Mouse (Mus musculus) forebrain, embryonic 16.5 days (tissue): ENCODE measurements at regions not wholly inside any gene's neighbourhood (a gene's known extent, or its start where the extent isn't known, plus 50 kb on each side); places are given as distances from the start of the nearest gene placed in this dataset.

Source experiments
- ATAC-seq: fragments of 200-750 bp; cut with Nextera tagmentation; 2 replicates; pipeline ENCODE4 v1.8.0; 2017; ENCODE audit warnings: mild to moderate bottlenecking, moderate library complexity
- H3K27ac ChIP-seq: fragments of 300-500 bp; sonication (generic); 2 replicates; pipeline ENCODE4 v1.5.1; 2014; ENCODE audit warnings: low read length, control low read depth
- H3K27me3 ChIP-seq: fragments of 300-500 bp; sonication (generic); replicated peaks from 2 replicates; pipeline ENCODE4 v1.6.1; 2014; ENCODE audit warnings: low read length; ENCODE audit not compliant: control insufficient read depth, insufficient read depth
- H3K36me3 ChIP-seq: fragments of 300-500 bp; sonication (generic); 2 replicates; pipeline ENCODE4 v1.6.1; 2014; ENCODE audit not compliant: control insufficient read depth, insufficient read depth
- H3K4me1 ChIP-seq: fragments of 300-500 bp; sonication (generic); replicated peaks from 2 replicates; pipeline ENCODE4 v1.6.1; 2014; ENCODE audit warnings: low read length; ENCODE audit not compliant: control insufficient read depth, insufficient read depth
- H3K4me2 ChIP-seq: fragments of 300-500 bp; sonication (generic); 2 replicates; pipeline ENCODE4 v1.6.1; 2014; ENCODE audit warnings: mild to moderate bottlenecking, low read length, control low read depth
- H3K4me3 ChIP-seq: fragments of 300-500 bp; sonication (generic); replicated peaks from 2 replicates; pipeline ENCODE4 v1.5.1; 2014; ENCODE audit warnings: mild to moderate bottlenecking, low read length, control low read depth
- H3K9ac ChIP-seq: fragments of 300-500 bp; sonication (generic); replicated peaks from 2 replicates; pipeline ENCODE4 v1.6.1; 2014; ENCODE audit warnings: low read depth, low read length, control low read depth
- H3K9me3 ChIP-seq: fragments of 300-500 bp; sonication (generic); 2 replicates; pipeline ENCODE4 v1.6.1; 2016; ENCODE audit warnings: low read length; ENCODE audit not compliant: control insufficient read depth
- WGBS: fragments of 180-500 bp; shearing (Covaris S2); extraction: QIAGEN DNeasy Blood & Tissue Kit; methylation state at CpG from one replicate; pipeline ENCODE4 v1.1.7; 2014; 5-methylcytosine and 5-hydroxymethylcytosine counted together

GRCm38 (mm10) chr17:66276778-66277177 lies 153.5 kb downstream of the Ddx11 start:
- 5% methylated on average over 13 of the region's 13 CpGs for WGBS
- no peaks in the 10 kb centered on the region for H3K27me3 ChIP-seq
- peaks cover 25% of the 10 kb centered on the region for H3K4me1 ChIP-seq
- ATAC-seq = peak; percentile 96
- H3K4me2 ChIP-seq = peak overlapping the region; percentile 12
- no peaks in the 10 kb centered on the region for H3K9me3 ChIP-seq
- no peaks in the 10 kb centered on the region for H3K36me3 ChIP-seq
- no peak overlapping the region for H3K9ac ChIP-seq
- peak overlapping the region; percentile 57 for H3K27ac ChIP-seq
- no peak overlapping the region for H3K4me3 ChIP-seq

GRCm38 (mm10) chr17:66278037-66278436 lies 154.7 kb downstream of the Ddx11 start:
- Histone ChIP-seq H3K4me3 (no peak overlapping the region), H3K4me1 (peaks cover 25% of the 10 kb centered on the region), H3K27me3 (no peaks in the 10 kb centered on the region), H3K9me3 (no peaks in the 10 kb centered on the region), H3K4me2 (no peak overlapping the region), H3K27ac (0 out of 2 replicates have a peak overlapping the region, but pooled peaks have one; percentile 32), H3K9ac (no peak overlapping the region), H3K36me3 (no peaks in the 10 kb centered on the region)
- ATAC-seq = no peak
- WGBS = 56% methylated on average over 5 of the region's 5 CpGs

GRCm38 (mm10) chr17:66285295-66285694 lies 162.0 kb downstream of the Ddx11 start:
- Histone ChIP-seq H3K9ac (no peak overlapping the region), H3K4me1 (no peaks in the 10 kb centered on the region), H3K4me2 (no peak overlapping the region), H3K9me3 (no peaks in the 10 kb centered on the region), H3K27me3 (no peaks in the 10 kb centered on the region), H3K27ac (no peak overlapping the region), H3K4me3 (no peak overlapping the region), H3K36me3 (no peaks in the 10 kb centered on the region)
- no peak for ATAC-seq
- WGBS = 93% methylated on average over 10 of the region's 10 CpGs
